Mouse (Mus musculus): ENCODE results near the gene Pank3. TPM values are rescaled to one million over a fixed set of nuclear protein-coding genes. Genes with fewer than 3 reads are reported as not detected.

The Pank3 gene
- polyA plus RNA-seq, 1 experiment from 2014 or later, result 22.5 TPM

MicroRNAs within 50 kb of the gene (microRNA counts, 519-probe panel; counts per million panel counts)
- 6,760 counts per million, percentile 81 among the panel's probes with 10 or more counts for microRNA mmu-miR-103

Small RNAs within 50 kb of the gene (microRNA-seq; reads per million reads assigned to microRNA genes)
- gene Mir103-1, result 5.8 reads per million, percentile 18 among the genes with 10 or more reads in this experiment

Other genes with a start within 250 kb of the Pank3 start
- gene Fbll1, start 29.4 kb downstream of the Pank3 start, polyA plus RNA-seq (2016; fragmentation: Nextera tagmentation; extraction: Ambion mirVana), result not detected in 2 replicates
- gene Rars, start 65.0 kb downstream of the Pank3 start, polyA plus RNA-seq (2016; fragmentation: Nextera tagmentation; extraction: Ambion mirVana), result 84.0 and 91.3 TPM in 2 replicates
- gene Wwc1, start 211.0 kb downstream of the Pank3 start, polyA plus RNA-seq (2016; fragmentation: Nextera tagmentation; extraction: Ambion mirVana), result 3.5 and 5.3 TPM in 2 replicates

All from limb, embryonic 12.5 days (tissue).